Mouse (Mus musculus): ENCODE measurements around the gene Bmi1.

- no peak for TF ChIP-seq CTCF (IDR thresholded peaks at IDR 0.05; ENCODE audit: extremely low read depth, insufficient read depth, low read length)
- no peak for TF ChIP-seq POLR2A (IDR thresholded peaks at IDR 0.05; ENCODE audit: extremely low read depth, insufficient read depth, low read length)
Observed at GRCm38 (mm10) chr2:18664003-18664402, 12.8 kb upstream of the Bmi1 start.

Data from cortical plate, adult 2 months (tissue).